Mouse (Mus musculus): ENCODE data around the gene Slc9a3. TPM values are rescaled to one million over a fixed set of nuclear protein-coding genes. Genes with fewer than 3 reads are reported as not detected.
A peak's percentile ranks its signal among the peaks of the same experiment; 100 is the strongest.

The Slc9a3 gene
- polyA plus RNA-seq, 1 experiment from 2014 or later, result 1.3 TPM

GRCm38 (mm10) chr13:74166348-74167056, 45.2 kb downstream of the Slc9a3 start:
- no peak overlapping the region for H3K27ac ChIP-seq (replicated peaks)
- H3K9ac ChIP-seq (ENCODE audit: low read length), result peak overlapping the region; percentile 56

GRCm38 (mm10) chr13:74167057-74167413, 45.8 kb downstream of the Slc9a3 start:
- Histone ChIP-seq H3K27me3 (ENCODE audit: control insufficient read depth, insufficient read depth, low read length) (no peaks in the 10 kb centered on the region), H3K9me3 (ENCODE audit: control insufficient read depth, low read length) (no peaks in the 10 kb centered on the region), H3K4me2 (replicated peaks; ENCODE audit: low read depth) (peak overlapping the region; percentile 69), H3K4me3 (ENCODE audit: low read depth, low read length) (peak overlapping the region; percentile 42), H3K9ac (ENCODE audit: low read length) (peak overlapping the region; percentile 56), H3K36me3 (ENCODE audit: control insufficient read depth, insufficient read depth, low read length) (peaks cover 6% of the 10 kb centered on the region), H3K4me1 (replicated peaks; ENCODE audit: control insufficient read depth, insufficient read depth) (0 out of 2 replicates have a peak, but pooled peaks cover 4% of the 10 kb centered on the region), H3K27ac (replicated peaks) (no peak overlapping the region)
- DNase-seq (ENCODE audit: low spot score) (no peak), ATAC-seq (ENCODE audit: low FRiP score, low TSS enrichment) (peak; percentile 16; the same call in 1 of the 2 replicates)
- 5% methylated on average over 9 of the region's 9 CpGs for WGBS
- TF ChIP-seq CTCF (IDR thresholded peaks at IDR 0.05; ENCODE audit: low read depth), result no peak
- no peak for TF ChIP-seq EP300 (optimal IDR thresholded peaks at IDR 0.05)

More at GRCm38 (mm10) chr13:74166348-74167056, 45.2 kb downstream of the Slc9a3 start:
- H3K4me2 ChIP-seq (replicated peaks; ENCODE audit: low read depth), result peak overlapping the region; percentile 69
- WGBS, result 12% methylated on average over 19 of the region's 19 CpGs
- DNase-seq (ENCODE audit: low spot score) (peak; percentile 60), ATAC-seq (ENCODE audit: low FRiP score, low TSS enrichment) (peak; percentile 63)
- H3K4me1 ChIP-seq (replicated peaks; ENCODE audit: control insufficient read depth, insufficient read depth), result 0 out of 2 replicates have a peak, but pooled peaks cover 4% of the 10 kb centered on the region
- no peaks in the 10 kb centered on the region for H3K27me3 ChIP-seq (ENCODE audit: control insufficient read depth, insufficient read depth, low read length)
- peak overlapping the region; percentile 42 for H3K4me3 ChIP-seq (ENCODE audit: low read depth, low read length)
- H3K9me3 ChIP-seq (ENCODE audit: control insufficient read depth, low read length), result no peaks in the 10 kb centered on the region
- TF ChIP-seq EP300 (optimal IDR thresholded peaks at IDR 0.05), result no peak
- no peak for TF ChIP-seq CTCF (IDR thresholded peaks at IDR 0.05; ENCODE audit: low read depth)
- H3K36me3 ChIP-seq (ENCODE audit: control insufficient read depth, insufficient read depth, low read length), result peaks cover under 1% of the 10 kb centered on the region; the same call in 1 of the 2 replicates

GRCm38 (mm10) chr13:74167492-74167891, 46.2 kb downstream of the Slc9a3 start:
- H3K9me3 ChIP-seq (ENCODE audit: control insufficient read depth, low read length), result no peaks in the 10 kb centered on the region
- H3K4me2 ChIP-seq (replicated peaks; ENCODE audit: low read depth), result no peak overlapping the region
- DNase-seq (ENCODE audit: low spot score), result no peak
- 79% methylated on average over 2 of the region's 2 CpGs for WGBS
- TF ChIP-seq EP300 (optimal IDR thresholded peaks at IDR 0.05), result no peak
- TF ChIP-seq CTCF (IDR thresholded peaks at IDR 0.05; ENCODE audit: low read depth), result no peak
- H3K9ac ChIP-seq (ENCODE audit: low read length), result no peak overlapping the region
- H3K4me3 ChIP-seq (ENCODE audit: low read depth, low read length), result no peak overlapping the region
- H3K4me1 ChIP-seq (replicated peaks; ENCODE audit: control insufficient read depth, insufficient read depth), result 0 out of 2 replicates have a peak, but pooled peaks cover 4% of the 10 kb centered on the region
- H3K27me3 ChIP-seq (ENCODE audit: control insufficient read depth, insufficient read depth, low read length), result no peaks in the 10 kb centered on the region
- H3K36me3 ChIP-seq (ENCODE audit: control insufficient read depth, insufficient read depth, low read length), result peaks cover 6% of the 10 kb centered on the region
- no peak overlapping the region for H3K27ac ChIP-seq (replicated peaks)
- no peak for ATAC-seq (ENCODE audit: low FRiP score, low TSS enrichment)

GRCm38 (mm10) chr13:74169446-74170164, 48.3 kb downstream of the Slc9a3 start:
- H3K4me3 ChIP-seq (ENCODE audit: low read depth, low read length), result no peak overlapping the region
- no peaks in the 10 kb centered on the region for H3K9me3 ChIP-seq (ENCODE audit: control insufficient read depth, low read length)
- no peak for ATAC-seq (ENCODE audit: low FRiP score, low TSS enrichment)
- DNase-seq (ENCODE audit: low spot score), result no peak
- 0 out of 2 replicates have a peak, but pooled peaks cover 4% of the 10 kb centered on the region for H3K4me1 ChIP-seq (replicated peaks; ENCODE audit: control insufficient read depth, insufficient read depth)
- TF ChIP-seq CTCF (IDR thresholded peaks at IDR 0.05; ENCODE audit: low read depth) (no peak), EP300 (optimal IDR thresholded peaks at IDR 0.05) (no peak)
- H3K4me2 ChIP-seq (replicated peaks; ENCODE audit: low read depth), result no peak overlapping the region
- WGBS, result 80% methylated on average over 10 of the region's 10 CpGs
- H3K27ac ChIP-seq (replicated peaks), result no peak overlapping the region
- H3K27me3 ChIP-seq (ENCODE audit: control insufficient read depth, insufficient read depth, low read length), result no peaks in the 10 kb centered on the region
- peaks cover 15% of the 10 kb centered on the region for H3K36me3 ChIP-seq (ENCODE audit: control insufficient read depth, insufficient read depth, low read length)
- no peak overlapping the region for H3K9ac ChIP-seq (ENCODE audit: low read length)

- Histone ChIP-seq H3K36me3 (ENCODE audit: control insufficient read depth, insufficient read depth, low read length) (peaks cover 18% of the 10 kb centered on the region), H3K9me3 (ENCODE audit: control insufficient read depth, low read length) (no peaks in the 10 kb centered on the region), H3K9ac (ENCODE audit: low read length) (no peak overlapping the region), H3K4me3 (ENCODE audit: low read depth, low read length) (no peak overlapping the region), H3K27me3 (ENCODE audit: control insufficient read depth, insufficient read depth, low read length) (no peaks in the 10 kb centered on the region), H3K4me2 (replicated peaks; ENCODE audit: low read depth) (no peak overlapping the region), H3K4me1 (replicated peaks; ENCODE audit: control insufficient read depth, insufficient read depth) (0 out of 2 replicates have a peak, but pooled peaks cover 1% of the 10 kb centered on the region), H3K27ac (replicated peaks) (no peak overlapping the region)
- DNase-seq (ENCODE audit: low spot score), result no peak
- whole genome bisulfite sequencing, result 96% methylated on average over 5 of the region's 5 CpGs
- ATAC-seq (ENCODE audit: low FRiP score, low TSS enrichment), result no peak
- no peak for TF ChIP-seq EP300 (optimal IDR thresholded peaks at IDR 0.05)
- TF ChIP-seq CTCF (IDR thresholded peaks at IDR 0.05; ENCODE audit: low read depth), result no peak
Observed at GRCm38 (mm10) chr13:74172036-74172435, 50.8 kb downstream of the Slc9a3 start.

Data from stomach, postnatal 0 days (tissue).